Mouse (Mus musculus) urinary bladder, postnatal 14 days (tissue): ENCODE measurements around the gene Tm7sf2.
"Not testable (repeated sequence)": the region's sequence is repeated elsewhere in the genome, so short reads cannot be mapped to it uniquely, and the experiment has no call there.

ENCODE experiments used
- DNase-seq: peaks from one replicate; pipeline ENCODE4 v3.0.0; 2021; ENCODE audit warnings: low spot score

The Tm7sf2 gene

DNA sequence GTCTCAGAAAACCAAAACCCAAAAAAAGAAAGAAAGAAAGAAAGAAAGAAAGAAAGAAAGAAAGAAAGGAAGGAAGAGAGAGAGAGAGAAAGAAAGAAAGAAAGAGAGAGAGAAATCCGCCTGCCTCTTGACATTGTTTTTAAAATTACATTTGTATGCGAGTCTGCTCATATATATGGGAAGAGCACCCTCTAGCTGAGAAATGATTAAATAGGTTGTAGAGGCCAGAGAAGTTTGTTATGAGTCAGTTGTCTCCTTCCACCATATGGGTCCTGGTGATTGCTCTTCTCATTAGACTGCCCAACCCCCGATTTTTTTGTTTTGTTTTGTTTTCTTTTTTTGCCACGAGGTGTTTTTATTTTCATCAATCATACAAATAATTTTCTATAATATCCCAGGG lies 24.1 kb downstream of the Tm7sf2 start:
- not testable (repeated sequence) for DNase-seq

DNA sequence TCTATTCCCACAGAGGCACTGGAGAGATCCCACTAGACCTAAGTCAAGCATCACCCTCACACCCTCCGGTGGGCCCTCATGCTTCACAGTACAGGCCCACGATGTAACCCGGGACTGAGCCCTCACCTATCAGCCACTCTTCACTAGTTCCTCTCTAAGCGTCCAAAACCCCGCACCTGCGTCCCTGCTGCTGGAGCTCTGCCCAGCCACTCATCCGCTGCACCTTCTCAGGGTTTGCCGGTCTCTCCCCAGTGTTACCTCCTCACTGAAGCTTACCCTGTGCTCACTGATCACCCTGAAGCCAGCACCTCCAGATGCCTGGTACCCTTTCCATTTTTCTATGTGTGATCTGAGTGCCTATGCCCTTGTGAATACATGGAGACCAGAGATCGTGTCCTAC lies 25.9 kb downstream of the Tm7sf2 start:
- DNase-seq, result no peak

GRCm38 (mm10) chr19:6040002-6040401 lies 28.2 kb downstream of the Tm7sf2 start:
- DNase-seq, result no peak

DNA sequence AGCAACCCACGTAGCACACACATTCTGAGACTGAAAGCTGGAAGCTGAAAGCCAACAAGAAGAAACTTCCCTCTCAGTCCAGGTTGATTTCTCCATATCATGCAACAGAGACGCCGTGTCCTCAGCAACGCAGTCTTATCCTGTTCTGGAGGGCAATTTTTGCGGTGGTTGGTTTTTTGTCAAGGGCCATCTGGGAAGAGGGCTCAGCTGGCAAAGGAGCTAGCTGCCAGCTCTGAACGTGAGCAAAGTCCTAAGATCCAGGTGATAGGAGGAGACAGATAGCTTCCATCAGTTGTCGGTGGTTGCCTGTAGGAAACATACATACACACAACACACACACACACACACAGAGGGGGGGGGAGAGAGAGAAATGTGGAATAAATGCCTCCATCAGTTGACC lies 29.8 kb downstream of the Tm7sf2 start:
- DNase-seq, result no peak

- no peak for DNase-seq
Observed at GRCm38 (mm10) chr19:6037695-6038094, 30.5 kb downstream of the Tm7sf2 start.

- no peak for DNase-seq
Observed at GRCm38 (mm10) chr19:6035966-6036585, 32.1 kb downstream of the Tm7sf2 start.

GRCm38 (mm10) chr19:6030520-6031280 lies 37.5 kb downstream of the Tm7sf2 start:
- no peak for DNase-seq

GRCm38 (mm10) chr19:6029426-6029825 lies 38.7 kb downstream of the Tm7sf2 start:
- DNase-seq, result no peak

- no peak for DNase-seq
Observed at GRCm38 (mm10) chr19:6028991-6029390, 39.2 kb downstream of the Tm7sf2 start.

DNA sequence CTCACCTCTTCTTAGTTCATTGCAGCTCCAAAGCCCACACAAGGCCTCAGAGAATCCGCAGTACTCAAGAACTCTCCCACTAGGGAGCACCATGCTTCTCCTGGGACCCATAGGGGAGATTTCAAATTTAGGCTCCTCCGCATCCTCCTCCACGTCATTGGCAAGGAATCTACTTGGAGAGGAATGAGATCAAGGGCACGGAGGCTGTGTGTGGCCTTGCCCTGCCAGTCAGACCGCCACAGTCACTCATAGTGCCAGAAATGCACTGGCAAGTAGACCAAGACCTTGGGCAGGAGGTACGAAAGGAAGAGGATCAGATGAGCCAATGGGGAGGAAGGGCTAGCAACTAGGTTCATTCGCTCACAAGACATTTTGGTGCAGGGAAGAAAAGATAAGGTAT lies 44.2 kb downstream of the Tm7sf2 start:
- no peak for DNase-seq

DNA sequence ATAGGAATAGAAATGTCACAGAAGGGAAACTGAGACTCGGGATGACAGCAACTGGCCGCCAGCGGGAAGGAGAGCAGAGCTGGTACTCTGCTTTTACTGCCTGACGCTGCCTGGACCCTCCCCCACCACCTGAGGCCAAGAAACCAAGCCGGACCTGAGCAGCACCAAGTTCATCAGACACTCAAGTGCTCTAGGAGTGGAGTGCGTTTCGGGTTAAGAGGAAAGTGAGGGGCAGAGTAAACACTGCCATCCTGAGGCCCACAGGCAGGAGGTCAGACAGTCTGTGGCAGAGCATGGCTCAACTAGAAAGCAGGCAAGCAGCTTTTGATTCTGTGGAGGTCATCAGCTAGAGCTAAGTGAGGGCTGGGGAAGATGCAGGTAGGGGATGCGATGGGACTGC lies 45.1 kb downstream of the Tm7sf2 start:
- DNase-seq, result no peak

DNA sequence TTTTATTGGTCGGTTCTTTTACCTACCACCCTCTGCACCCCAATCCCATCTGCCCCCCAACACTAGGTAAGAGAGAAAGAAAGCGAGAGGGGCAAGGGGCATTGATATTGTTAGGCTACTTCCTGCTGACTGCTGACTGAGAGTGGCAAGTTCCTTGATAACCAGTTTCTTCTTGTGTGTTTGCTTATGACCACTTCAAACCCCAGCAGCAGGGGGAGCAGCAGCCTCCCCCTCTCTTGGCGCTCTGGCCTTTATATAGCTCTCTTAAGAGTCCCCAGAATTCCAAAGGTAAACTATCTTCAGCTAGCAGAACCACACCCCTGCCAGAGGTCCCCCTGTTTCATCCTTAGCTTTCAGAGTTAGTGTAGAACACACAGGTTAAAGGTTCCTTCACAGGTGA lies 47.9 kb downstream of the Tm7sf2 start:
- no peak for DNase-seq

GRCm38 (mm10) chr19:6018142-6019089 lies 49.8 kb downstream of the Tm7sf2 start:
- DNase-seq, result peak; percentile 92

- DNase-seq, result no peak
Observed at GRCm38 (mm10) chr19:6016532-6016931, 51.6 kb downstream of the Tm7sf2 start.

DNA sequence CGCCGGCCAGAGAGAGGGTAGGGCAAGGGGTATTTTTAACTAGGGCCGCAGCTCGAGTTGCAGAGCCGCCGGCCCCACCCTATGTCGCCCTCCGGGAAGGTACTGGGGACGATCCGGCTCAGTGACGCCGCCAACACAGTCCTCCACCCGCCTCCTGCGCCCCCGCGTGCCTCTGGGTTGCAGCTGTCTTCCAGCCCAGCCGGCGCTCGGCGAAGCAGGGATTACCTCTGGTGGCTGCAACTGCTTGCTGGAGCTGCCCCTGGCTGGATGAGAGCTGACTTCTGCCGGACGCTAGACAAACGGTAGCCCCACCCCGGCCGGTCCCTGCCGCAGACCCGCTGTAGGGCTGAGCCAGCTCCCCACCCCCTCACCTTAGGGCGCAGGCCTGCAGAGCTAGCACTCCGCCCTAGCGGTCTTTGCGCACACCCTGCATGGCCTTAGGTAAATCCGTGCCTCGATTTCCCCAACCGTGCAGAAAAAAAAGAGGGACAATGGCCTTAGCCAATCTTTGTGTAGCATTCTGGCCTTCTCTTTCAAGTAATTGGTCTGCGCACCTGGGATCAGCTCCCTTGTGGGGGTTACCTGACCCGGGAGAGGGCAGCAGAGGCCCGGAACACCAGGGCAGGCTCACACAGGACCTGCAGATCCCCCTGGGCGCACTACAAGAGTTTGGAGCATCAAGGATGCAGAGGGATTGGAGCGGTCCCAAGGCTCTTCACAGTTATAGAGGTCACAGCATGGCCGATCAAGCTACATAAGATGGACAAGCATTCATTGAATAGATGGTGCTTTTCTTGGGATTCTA lies 52.5 kb downstream of the Tm7sf2 start, which contains the start of gene Capn1:
Gene Capn1, minus strand, starts transcription at position 387 of the 805 bp plus-strand sequence.
- DNase-seq, result peak; percentile 75

GRCm38 (mm10) chr19:6014991-6015510 lies 53.1 kb downstream of the Tm7sf2 start:
- DNase-seq, result peak; percentile 64

DNA sequence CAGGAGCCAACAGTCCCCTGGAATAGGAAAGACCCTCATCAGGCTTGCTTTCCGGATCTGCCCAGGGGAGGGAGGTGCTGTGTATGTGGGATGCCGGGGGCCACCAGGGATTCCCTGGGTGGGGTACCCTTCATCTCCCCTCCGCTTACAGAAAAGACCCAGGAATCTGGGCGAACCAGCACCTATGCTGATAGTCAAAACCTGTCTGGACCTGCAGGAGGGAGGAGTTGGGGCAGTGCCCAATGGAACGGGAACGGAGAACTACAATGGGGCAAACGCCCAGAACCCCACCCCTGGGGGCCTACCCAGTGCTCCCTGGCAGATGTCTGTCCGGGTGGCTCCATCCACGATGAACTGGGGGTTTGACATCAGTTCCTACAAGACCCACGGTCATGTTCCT lies 54.5 kb downstream of the Tm7sf2 start:
- DNase-seq, result peak; percentile 87
